Mouse (Mus musculus): ENCODE data around the gene Polg2. TPM values are rescaled to one million over a fixed set of nuclear protein-coding genes. Genes with fewer than 3 reads are reported as not detected.

Gene Polg2
- polyA plus RNA-seq, 1 experiment from 2014 or later = 9.7 TPM

DNA sequence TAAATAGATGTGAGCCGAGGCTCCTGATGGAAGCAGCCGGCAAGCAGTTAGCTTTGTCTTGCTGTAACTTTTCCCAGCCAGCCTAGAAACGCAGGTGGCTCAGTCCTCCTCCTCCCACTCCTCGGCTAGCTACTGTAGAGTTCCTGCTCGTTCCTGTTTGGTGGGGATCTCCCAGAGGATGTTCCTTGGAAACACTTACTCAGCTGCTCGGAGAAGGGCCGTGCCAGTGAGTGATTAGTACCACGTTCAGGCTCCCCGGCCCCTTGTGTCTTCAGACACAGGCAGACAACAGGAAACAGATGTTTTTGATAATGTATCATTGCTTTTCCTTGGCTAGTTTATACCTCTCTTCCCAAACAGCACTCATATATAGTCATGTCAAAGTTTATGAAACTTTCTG lies 16.3 kb upstream of the Polg2 start:
- 0 out of 2 replicates have a peak, but pooled peaks have one; percentile 31 for ATAC-seq (ENCODE audit: low FRiP score, low TSS enrichment)
- H3K27me3 ChIP-seq (ENCODE audit: insufficient read depth, low read length) = no peaks in the 10 kb centered on the region
- no peak overlapping the region for H3K4me3 ChIP-seq (ENCODE audit: low read length)
- H3K9me3 ChIP-seq (ENCODE audit: low read length) = peaks cover 6% of the 10 kb centered on the region
- H3K36me3 ChIP-seq (ENCODE audit: insufficient read depth, low read length) = peaks cover 63% of the 10 kb centered on the region
- H3K4me2 ChIP-seq (replicated peaks; ENCODE audit: low read depth, low read length) = no peak overlapping the region
- 0 out of 2 replicates have a peak overlapping the region, but pooled peaks have one; percentile 24 for H3K27ac ChIP-seq (ENCODE audit: low read length)
- no peak overlapping the region for H3K9ac ChIP-seq (replicated peaks; ENCODE audit: low read length)
- H3K4me1 ChIP-seq (ENCODE audit: insufficient read depth, low read length) = peaks cover 6% of the 10 kb centered on the region; the same call in 1 of the 2 replicates
- WGBS = 42% methylated on average over 9 of the region's 9 CpGs

GRCm38 (mm10) chr11:106793846-106794245 lies 14.5 kb upstream of the Polg2 start:
- Histone ChIP-seq H3K4me3 (ENCODE audit: low read length) (no peak overlapping the region), H3K4me1 (ENCODE audit: insufficient read depth, low read length) (peaks cover 14% of the 10 kb centered on the region), H3K4me2 (replicated peaks; ENCODE audit: low read depth, low read length) (no peak overlapping the region), H3K36me3 (ENCODE audit: insufficient read depth, low read length) (peaks cover 48% of the 10 kb centered on the region), H3K27me3 (ENCODE audit: insufficient read depth, low read length) (no peaks in the 10 kb centered on the region), H3K9me3 (ENCODE audit: low read length) (peaks cover 6% of the 10 kb centered on the region), H3K9ac (replicated peaks; ENCODE audit: low read length) (no peak overlapping the region), H3K27ac (ENCODE audit: low read length) (no peak overlapping the region)
- 77% methylated on average over 4 of the region's 4 CpGs for WGBS
- no peak for ATAC-seq (ENCODE audit: low FRiP score, low TSS enrichment)

DNA sequence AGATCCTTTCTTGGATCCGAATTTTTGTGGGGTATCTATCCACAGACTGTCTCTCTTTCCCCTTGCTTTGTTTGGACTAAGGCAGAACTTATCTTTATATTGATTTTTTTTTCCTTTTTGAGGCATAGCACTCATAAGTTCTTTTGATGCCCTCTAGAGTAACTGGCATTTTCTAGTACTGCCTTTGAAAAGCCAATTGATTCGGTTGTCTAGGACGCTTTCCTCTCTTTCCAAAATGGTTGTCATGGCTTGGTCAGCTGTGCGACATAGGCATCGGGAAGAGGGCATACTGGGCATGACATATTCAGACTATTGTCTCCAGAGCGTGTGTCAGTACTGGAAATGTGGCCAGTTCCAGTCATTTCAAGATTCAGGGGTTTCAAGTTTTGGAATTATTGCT lies 10.3 kb upstream of the Polg2 start:
- peak overlapping the region; percentile 95 for H3K4me3 ChIP-seq (ENCODE audit: low read length)
- peaks cover 32% of the 10 kb centered on the region for H3K36me3 ChIP-seq (ENCODE audit: insufficient read depth, low read length)
- H3K4me2 ChIP-seq (replicated peaks; ENCODE audit: low read depth, low read length) = peak overlapping the region; percentile 93
- 0% methylated on average over 6 of the region's 6 CpGs for WGBS
- ATAC-seq (ENCODE audit: low FRiP score, low TSS enrichment) = no peak
- no peaks in the 10 kb centered on the region for H3K9me3 ChIP-seq (ENCODE audit: low read length)
- no peaks in the 10 kb centered on the region for H3K27me3 ChIP-seq (ENCODE audit: insufficient read depth, low read length)
- peak overlapping the region; percentile 97 for H3K27ac ChIP-seq (ENCODE audit: low read length)
- peak overlapping the region; percentile 99 for H3K9ac ChIP-seq (replicated peaks; ENCODE audit: low read length)
- peaks cover 19% of the 10 kb centered on the region for H3K4me1 ChIP-seq (ENCODE audit: insufficient read depth, low read length)

DNA sequence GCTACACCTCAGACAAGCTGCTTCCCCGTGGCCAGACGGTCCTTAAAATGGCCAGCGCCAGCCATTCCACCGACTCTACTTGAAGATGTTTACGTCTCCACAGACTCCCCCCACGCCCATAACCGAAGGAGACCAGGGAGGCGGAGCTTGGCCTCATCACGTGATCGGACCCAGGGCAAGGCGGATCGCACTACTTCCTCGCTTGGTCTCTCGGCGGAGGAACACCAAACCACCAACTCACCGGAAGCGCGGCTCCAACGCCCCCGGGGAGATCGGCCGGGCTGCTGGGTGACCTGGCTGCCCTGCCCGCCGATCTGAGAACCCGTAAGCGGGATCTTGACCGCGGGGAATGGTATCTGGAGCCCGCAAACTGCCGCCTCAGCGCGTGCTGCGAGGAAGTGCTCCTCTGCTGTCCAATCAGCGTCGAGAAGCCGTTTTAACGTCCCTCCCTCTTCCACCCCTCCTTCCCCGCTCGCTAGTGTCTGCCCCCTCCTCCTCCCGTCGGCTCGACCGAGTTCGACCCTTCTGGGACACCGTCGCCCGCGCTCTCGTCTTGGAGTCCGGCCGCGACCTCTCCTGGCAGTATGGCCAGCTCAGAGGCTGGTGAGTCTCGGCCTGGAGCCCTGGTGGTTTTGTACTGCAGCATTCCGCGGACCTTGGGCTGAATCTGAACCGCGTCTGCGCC lies 9.6 kb upstream of the Polg2 start, which contains the start of the genes Ddx5 and Cep95:
Gene Ddx5 (minus strand): TSS at position 411 of the 685 bp plus-strand sequence.
Gene Cep95 (plus strand): TSS at position 478 of the 685 bp plus-strand sequence.
- peak; percentile 91 for ATAC-seq (ENCODE audit: low FRiP score, low TSS enrichment)
- H3K4me3 ChIP-seq (ENCODE audit: low read length) = peak within 1 kb of the TSS; percentile 95
- H3K36me3 ChIP-seq (ENCODE audit: insufficient read depth, low read length) = peaks cover 27% of the 10 kb centered on the region
- WGBS = under 1% methylated on average over 58 of the region's 58 CpGs
- peak within 1 kb of the TSS; percentile 99 for H3K9ac ChIP-seq (replicated peaks; ENCODE audit: low read length)
- H3K9me3 ChIP-seq (ENCODE audit: low read length) = no peaks in the 10 kb centered on the region
- H3K4me2 ChIP-seq (replicated peaks; ENCODE audit: low read depth, low read length) = peak within 1 kb of the TSS; percentile 93
- H3K27ac ChIP-seq (ENCODE audit: low read length) = peak within 1 kb of the TSS; percentile 97
- H3K4me1 ChIP-seq (ENCODE audit: insufficient read depth, low read length) = peaks cover 19% of the 10 kb centered on the region
- H3K27me3 ChIP-seq (ENCODE audit: insufficient read depth, low read length) = no peaks in the 10 kb centered on the region

- peak overlapping the region; percentile 38 for H3K4me2 ChIP-seq (replicated peaks; ENCODE audit: low read depth, low read length)
- H3K36me3 ChIP-seq (ENCODE audit: insufficient read depth, low read length) = peaks cover 29% of the 10 kb centered on the region
- peak overlapping the region; percentile 97 for H3K27ac ChIP-seq (ENCODE audit: low read length)
- H3K27me3 ChIP-seq (ENCODE audit: insufficient read depth, low read length) = no peaks in the 10 kb centered on the region
- peak; percentile 85 for ATAC-seq (ENCODE audit: low FRiP score, low TSS enrichment)
- no peaks in the 10 kb centered on the region for H3K9me3 ChIP-seq (ENCODE audit: low read length)
- H3K4me1 ChIP-seq (ENCODE audit: insufficient read depth, low read length) = peaks cover 19% of the 10 kb centered on the region
- peak overlapping the region; percentile 95 for H3K4me3 ChIP-seq (ENCODE audit: low read length)
- whole genome bisulfite sequencing = under 1% methylated on average over 54 of the region's 79 CpGs
- H3K9ac ChIP-seq (replicated peaks; ENCODE audit: low read length) = peak overlapping the region; percentile 99
Observed at GRCm38 (mm10) chr11:106788026-106788774, 8.9 kb upstream of the Polg2 start.

DNA sequence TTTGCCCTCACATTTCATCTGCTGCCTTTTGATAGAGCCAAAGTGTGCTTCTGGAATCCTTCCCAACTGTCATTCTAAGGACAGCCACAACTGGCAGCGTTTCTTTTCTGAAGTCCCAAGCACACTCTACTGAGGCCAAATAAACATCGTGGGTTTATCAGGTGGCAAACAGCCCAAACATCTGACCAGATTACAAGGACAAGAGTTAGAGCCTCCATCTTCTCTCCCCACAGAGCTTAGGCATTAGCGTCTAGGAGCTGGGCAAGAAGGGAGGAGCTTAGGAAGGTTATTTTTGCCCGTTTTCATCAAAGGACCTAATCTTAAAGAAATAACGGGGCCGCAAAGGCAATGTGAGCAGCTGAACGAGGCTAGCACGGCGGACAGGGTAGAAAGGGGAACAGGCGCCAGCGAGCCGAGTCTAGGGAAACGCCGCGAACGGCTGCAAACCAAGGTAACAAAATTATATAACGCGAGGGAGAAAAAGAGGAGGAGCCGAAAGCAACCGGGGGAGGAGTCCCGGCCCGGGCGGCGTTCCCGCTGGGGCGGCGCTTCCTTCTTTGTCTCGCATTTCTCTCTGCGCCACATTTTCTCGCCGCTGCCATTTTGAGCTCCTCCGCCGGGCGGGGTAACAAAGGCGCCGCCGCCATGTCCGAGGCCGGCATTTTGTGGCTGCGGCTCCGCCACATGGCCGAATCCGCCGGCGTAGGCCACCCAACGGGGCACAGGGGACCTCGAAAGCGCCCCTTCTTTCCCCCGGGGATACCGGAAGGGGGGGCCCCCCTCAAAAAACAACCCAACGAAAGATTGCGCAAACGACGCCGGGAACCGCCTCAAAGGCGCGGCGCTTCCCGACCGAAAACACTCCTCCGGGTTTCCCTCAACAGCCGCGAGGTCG lies 8.0 kb upstream of the Polg2 start:
- ATAC-seq (ENCODE audit: low FRiP score, low TSS enrichment) = peak; percentile 37; the same call in 1 of the 2 replicates
- Histone ChIP-seq H3K27me3 (ENCODE audit: insufficient read depth, low read length) (no peaks in the 10 kb centered on the region), H3K9me3 (ENCODE audit: low read length) (no peaks in the 10 kb centered on the region), H3K9ac (replicated peaks; ENCODE audit: low read length) (peak overlapping the region; percentile 99), H3K36me3 (ENCODE audit: insufficient read depth, low read length) (peaks cover 34% of the 10 kb centered on the region), H3K4me3 (ENCODE audit: low read length) (peak overlapping the region; percentile 95), H3K27ac (ENCODE audit: low read length) (peak overlapping the region; percentile 97), H3K4me1 (ENCODE audit: insufficient read depth, low read length) (peaks cover 19% of the 10 kb centered on the region), H3K4me2 (replicated peaks; ENCODE audit: low read depth, low read length) (peak overlapping the region; percentile 61)
- under 1% methylated on average over 65 of the region's 65 CpGs for WGBS

DNA sequence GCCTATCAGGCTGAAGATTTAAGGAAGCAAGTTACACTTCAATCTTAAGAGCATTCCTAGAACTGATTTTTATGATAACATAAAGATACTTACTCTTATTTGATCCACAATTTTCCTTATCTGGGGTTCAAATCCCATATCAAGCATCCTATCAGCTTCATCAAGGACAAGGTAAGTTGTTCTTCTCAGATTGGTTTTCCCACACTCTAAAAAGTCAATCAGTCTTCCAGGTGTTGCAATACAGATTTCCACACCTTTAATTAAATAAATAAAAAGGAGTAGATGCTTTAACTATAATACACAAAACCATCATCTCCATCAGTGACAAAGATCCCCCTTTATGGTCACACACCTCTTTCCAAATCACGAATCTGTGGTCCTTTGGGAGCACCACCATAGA lies 5.7 kb upstream of the Polg2 start:
- peaks cover 47% of the 10 kb centered on the region for H3K36me3 ChIP-seq (ENCODE audit: insufficient read depth, low read length)
- H3K4me2 ChIP-seq (replicated peaks; ENCODE audit: low read depth, low read length) = no peak overlapping the region
- no peaks in the 10 kb centered on the region for H3K27me3 ChIP-seq (ENCODE audit: insufficient read depth, low read length)
- H3K4me3 ChIP-seq (ENCODE audit: low read length) = no peak overlapping the region
- ATAC-seq (ENCODE audit: low FRiP score, low TSS enrichment) = no peak
- 81% methylated on average over 1 of the region's 1 CpGs for WGBS
- no peak overlapping the region for H3K27ac ChIP-seq (ENCODE audit: low read length)
- no peaks in the 10 kb centered on the region for H3K9me3 ChIP-seq (ENCODE audit: low read length)
- no peak overlapping the region for H3K9ac ChIP-seq (replicated peaks; ENCODE audit: low read length)
- H3K4me1 ChIP-seq (ENCODE audit: insufficient read depth, low read length) = peaks cover 20% of the 10 kb centered on the region

DNA sequence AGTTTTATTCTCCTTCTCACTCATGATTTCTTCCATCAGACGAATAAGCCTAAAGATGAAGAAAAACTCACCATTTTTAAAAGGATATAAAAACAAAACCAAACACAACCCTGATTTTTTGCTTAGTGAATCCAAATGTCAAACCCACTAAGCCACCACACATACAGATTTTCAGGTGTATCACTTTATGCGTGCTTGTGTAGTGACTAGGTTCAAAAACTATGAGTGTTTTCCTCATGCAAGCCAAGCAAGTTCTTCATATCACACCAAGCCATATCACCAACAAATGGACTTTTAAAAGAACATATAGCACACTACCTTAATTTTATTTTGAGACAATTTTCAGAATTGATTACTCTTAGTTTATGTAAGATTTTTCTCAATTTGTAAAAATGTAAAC lies 5.1 kb upstream of the Polg2 start:
- peaks cover 22% of the 10 kb centered on the region for H3K4me1 ChIP-seq (ENCODE audit: insufficient read depth, low read length)
- 80% methylated on average over 2 of the region's 2 CpGs for WGBS
- H3K9me3 ChIP-seq (ENCODE audit: low read length) = no peaks in the 10 kb centered on the region
- H3K4me3 ChIP-seq (ENCODE audit: low read length) = no peak overlapping the region
- no peak for ATAC-seq (ENCODE audit: low FRiP score, low TSS enrichment)
- peaks cover 53% of the 10 kb centered on the region for H3K36me3 ChIP-seq (ENCODE audit: insufficient read depth, low read length)
- H3K9ac ChIP-seq (replicated peaks; ENCODE audit: low read length) = no peak overlapping the region
- no peak overlapping the region for H3K27ac ChIP-seq (ENCODE audit: low read length)
- H3K4me2 ChIP-seq (replicated peaks; ENCODE audit: low read depth, low read length) = no peak overlapping the region
- no peaks in the 10 kb centered on the region for H3K27me3 ChIP-seq (ENCODE audit: insufficient read depth, low read length)
